Mouse (Mus musculus): ENCODE measurements around the gene Otud1. TPM values are rescaled to one million over a fixed set of nuclear protein-coding genes. Genes with fewer than 3 reads are reported as not detected.
A peak's percentile ranks its signal among the peaks of the same experiment; 100 is the strongest.

Gene Otud1
- 0.59 and 0.75 TPM in 2 replicates for polyA plus RNA-seq (2015; fragmentation: Nextera tagmentation; extraction: Ambion mirVana)

DNA sequence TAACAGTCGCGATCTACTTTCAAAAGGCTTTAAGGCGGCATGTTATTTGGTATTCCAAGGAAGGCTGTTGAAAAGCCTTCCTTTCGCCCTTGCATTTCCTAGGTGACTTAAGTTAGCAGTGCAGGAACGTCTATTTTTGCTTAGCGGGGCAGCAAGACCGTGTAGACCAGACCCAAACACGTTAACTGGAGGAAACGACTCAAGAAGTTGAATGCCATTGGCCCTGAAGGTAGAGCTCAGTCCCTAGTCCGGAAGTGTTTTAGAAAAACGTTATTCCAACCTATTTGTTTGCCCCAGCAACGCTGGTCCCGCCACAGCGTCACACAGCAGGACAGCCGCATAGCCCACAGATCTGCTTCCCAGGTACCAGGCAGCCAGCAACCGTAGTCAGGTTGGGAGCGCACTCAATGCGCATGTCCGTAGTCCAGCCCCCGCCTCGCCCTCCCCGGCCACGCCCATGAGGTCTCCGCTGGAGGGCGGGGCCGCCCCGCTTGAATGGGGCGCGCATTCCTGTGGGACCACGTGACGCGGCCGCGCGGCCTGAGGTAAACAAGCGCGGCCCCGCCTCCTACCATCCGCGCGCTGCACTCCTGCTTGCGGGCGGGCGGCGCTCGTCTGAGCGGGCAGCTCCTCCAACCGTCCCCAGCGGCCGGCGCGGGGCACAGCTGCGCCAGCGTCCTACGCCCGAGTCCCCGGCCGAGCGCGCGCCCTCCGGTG lies at the start of gene Otud1:
Otud1 (plus strand) TSS at position 595 of the 717 bp plus-strand sequence.
- peaks cover 9% of the 10 kb centered on the region for H3K4me1 ChIP-seq
- ATAC-seq (ENCODE audit: low FRiP score, low read depth) = peak; percentile 94
- WGBS = under 1% methylated on average over 62 of the region's 62 CpGs
- peaks cover 33% of the 10 kb centered on the region for H3K27me3 ChIP-seq
- peak within 1 kb of the TSS; percentile 73; the same call in 1 of the 2 replicates for H3K27ac ChIP-seq
- peak within 1 kb of the TSS; percentile 71 for H3K4me3 ChIP-seq
- peak within 1 kb of the TSS; percentile 80 for H3K4me2 ChIP-seq (replicated peaks)
- no peaks in the 10 kb centered on the region for H3K36me3 ChIP-seq
- peak within 1 kb of the TSS; percentile 74 for H3K9ac ChIP-seq
- H3K9me3 ChIP-seq = no peaks in the 10 kb centered on the region

DNA sequence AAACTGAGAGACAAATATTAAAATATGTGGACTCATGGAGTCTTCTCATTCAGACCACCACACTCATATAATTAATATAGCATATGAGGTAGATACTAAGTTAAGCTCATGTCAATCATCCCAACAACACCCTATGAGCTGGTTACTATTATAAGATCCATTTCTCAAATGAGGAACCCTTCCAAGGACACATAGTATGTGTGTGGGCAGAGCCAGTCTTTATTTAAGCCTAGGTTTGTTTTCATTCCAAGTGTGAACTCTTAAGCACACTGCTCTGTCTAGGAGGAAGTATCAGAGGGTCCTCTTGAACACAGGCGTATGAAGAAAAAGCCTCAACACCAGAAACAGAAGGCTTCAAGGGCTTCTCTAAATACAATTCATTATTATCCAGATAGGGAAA lies 49.7 kb upstream of the Otud1 start:
- Histone ChIP-seq H3K4me3 (no peak overlapping the region), H3K36me3 (no peaks in the 10 kb centered on the region), H3K9me3 (no peaks in the 10 kb centered on the region), H3K27me3 (no peaks in the 10 kb centered on the region), H3K4me2 (replicated peaks) (no peak overlapping the region), H3K27ac (no peak overlapping the region), H3K4me1 (no peaks in the 10 kb centered on the region), H3K9ac (no peak overlapping the region)
- ATAC-seq (ENCODE audit: low FRiP score, low read depth) = no peak
- 70% methylated on average over 1 of the region's 1 CpGs for WGBS

DNA sequence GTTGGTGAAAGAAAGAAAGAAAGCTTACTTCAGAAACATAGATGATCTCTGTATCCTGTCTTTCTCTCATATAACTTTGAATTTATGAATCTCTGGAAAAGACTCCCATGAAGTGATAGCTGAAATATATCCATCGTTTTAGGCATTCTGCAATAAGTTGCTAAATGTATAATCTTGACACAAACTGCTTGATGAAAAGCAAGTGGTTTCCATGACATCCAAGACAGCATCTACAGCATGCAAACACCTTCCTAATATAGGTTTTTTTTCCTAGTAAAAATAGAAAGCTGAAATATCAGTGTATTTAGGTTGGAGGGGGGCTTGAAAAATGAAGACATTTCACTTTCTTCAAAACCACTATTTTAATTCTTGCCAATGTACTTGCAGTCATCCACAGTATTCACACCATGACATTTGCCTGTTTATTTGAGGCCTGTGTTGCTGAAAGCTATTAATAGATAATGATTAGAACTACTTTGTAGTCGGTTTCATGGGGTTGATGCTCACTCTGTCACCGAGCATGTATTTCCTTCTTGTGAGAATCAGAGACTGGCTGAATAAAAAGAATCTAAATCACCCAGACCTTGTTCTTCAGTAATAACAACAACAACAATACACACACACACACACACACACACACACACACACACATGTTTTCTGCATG lies 49.0 kb upstream of the Otud1 start:
- no peak for ATAC-seq (ENCODE audit: low FRiP score, low read depth)
- H3K36me3 ChIP-seq = no peaks in the 10 kb centered on the region
- no peaks in the 10 kb centered on the region for H3K9me3 ChIP-seq
- no peaks in the 10 kb centered on the region for H3K4me1 ChIP-seq
- no peaks in the 10 kb centered on the region for H3K27me3 ChIP-seq
- H3K4me3 ChIP-seq = no peak overlapping the region
- WGBS = 79% methylated on average over 3 of the region's 3 CpGs
- H3K27ac ChIP-seq = no peak overlapping the region
- H3K9ac ChIP-seq = no peak overlapping the region
- no peak overlapping the region for H3K4me2 ChIP-seq (replicated peaks)

DNA sequence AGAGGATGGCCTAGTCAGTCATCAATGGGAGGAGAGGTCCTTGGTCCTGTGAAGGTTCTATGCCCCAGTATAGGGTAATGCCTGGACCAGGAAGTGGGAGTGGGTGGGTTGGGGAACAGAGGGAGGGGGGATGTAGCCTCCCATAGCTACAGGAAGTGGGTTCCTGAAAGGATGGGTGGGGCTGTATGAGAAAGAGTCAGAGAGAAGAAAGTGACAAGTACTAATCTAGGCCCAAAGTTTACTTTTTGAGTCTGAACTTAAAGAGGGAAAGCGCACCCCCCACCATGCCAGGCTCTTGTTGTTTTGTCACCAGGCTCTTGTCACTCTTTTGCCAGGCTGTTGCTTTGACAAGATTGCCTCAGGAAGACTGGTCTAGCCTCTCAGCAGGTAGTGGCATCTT lies 35.5 kb upstream of the Otud1 start:
- 100% methylated on average over 1 of the region's 1 CpGs for WGBS
- no peak overlapping the region for H3K27ac ChIP-seq
- no peak for ATAC-seq (ENCODE audit: low FRiP score, low read depth)
- no peak overlapping the region for H3K9ac ChIP-seq
- H3K9me3 ChIP-seq = peaks cover 3% of the 10 kb centered on the region; the same call in 1 of the 2 replicates
- no peaks in the 10 kb centered on the region for H3K36me3 ChIP-seq
- H3K4me3 ChIP-seq = no peak overlapping the region
- H3K4me2 ChIP-seq (replicated peaks) = no peak overlapping the region
- H3K4me1 ChIP-seq = no peaks in the 10 kb centered on the region
- no peaks in the 10 kb centered on the region for H3K27me3 ChIP-seq

DNA sequence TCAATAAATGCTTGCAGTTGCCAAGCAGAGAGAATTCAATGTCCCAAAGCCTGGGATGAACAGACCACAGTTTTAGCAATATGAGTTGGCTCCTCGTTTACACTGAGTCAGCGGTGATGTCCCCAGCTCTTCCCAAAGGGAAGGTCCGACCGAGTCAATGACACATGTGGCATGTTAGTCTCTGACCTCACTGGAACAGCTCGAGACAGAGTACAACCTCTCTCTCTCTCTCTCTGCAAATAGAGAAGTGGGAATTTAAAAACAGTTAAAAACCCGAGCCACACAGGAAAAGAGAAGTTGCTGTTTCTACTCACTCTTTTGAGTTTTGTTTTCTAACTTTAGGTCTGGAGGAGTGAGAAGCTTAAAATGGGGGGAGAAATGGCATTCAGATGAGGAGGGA lies 30.5 kb upstream of the Otud1 start:
- no peak overlapping the region for H3K4me2 ChIP-seq (replicated peaks)
- WGBS = 78% methylated on average over 6 of the region's 6 CpGs
- peaks cover 3% of the 10 kb centered on the region; the same call in 1 of the 2 replicates for H3K9me3 ChIP-seq
- no peak overlapping the region for H3K27ac ChIP-seq
- no peak for ATAC-seq (ENCODE audit: low FRiP score, low read depth)
- no peaks in the 10 kb centered on the region for H3K36me3 ChIP-seq
- no peaks in the 10 kb centered on the region for H3K4me1 ChIP-seq
- H3K27me3 ChIP-seq = no peaks in the 10 kb centered on the region
- no peak overlapping the region for H3K4me3 ChIP-seq
- H3K9ac ChIP-seq = no peak overlapping the region

DNA sequence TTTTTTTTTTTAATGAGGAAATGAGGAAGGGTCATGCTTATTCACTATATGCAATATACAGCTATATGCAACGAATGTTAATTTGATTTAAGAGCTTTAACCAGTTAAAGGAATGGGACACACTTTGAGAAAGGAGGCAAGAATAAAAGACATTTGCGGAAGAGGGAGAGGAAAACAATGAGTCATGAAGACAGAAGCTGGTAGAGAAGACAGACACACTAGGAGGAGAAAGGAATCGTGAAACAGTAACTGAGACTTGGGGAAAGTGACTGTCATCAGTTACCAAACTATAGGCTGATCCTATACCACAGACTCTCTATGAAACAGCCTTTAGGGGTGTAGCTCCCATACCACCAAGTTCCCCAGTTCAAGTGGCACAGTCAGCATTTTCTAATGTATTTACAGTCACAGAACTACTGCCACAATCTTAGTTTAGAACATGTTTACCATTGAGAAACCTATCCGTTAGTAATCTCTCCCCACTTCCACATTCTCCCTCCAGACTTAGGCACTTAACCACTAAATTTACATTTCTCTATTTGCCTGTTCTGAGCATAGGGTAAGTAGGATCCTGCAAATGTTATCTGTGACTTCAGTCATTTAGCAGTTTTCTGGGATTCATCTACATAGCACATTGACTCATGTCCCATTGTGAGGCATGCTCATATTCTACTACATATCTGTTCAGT lies 29.5 kb upstream of the Otud1 start:
- H3K36me3 ChIP-seq = no peaks in the 10 kb centered on the region
- no peak for ATAC-seq (ENCODE audit: low FRiP score, low read depth)
- no peaks in the 10 kb centered on the region for H3K27me3 ChIP-seq
- H3K27ac ChIP-seq = no peak overlapping the region
- WGBS = 88% methylated on average over 4 of the region's 4 CpGs
- H3K9me3 ChIP-seq = peaks cover 3% of the 10 kb centered on the region; the same call in 1 of the 2 replicates
- H3K9ac ChIP-seq = no peak overlapping the region
- H3K4me1 ChIP-seq = no peaks in the 10 kb centered on the region
- no peak overlapping the region for H3K4me2 ChIP-seq (replicated peaks)
- no peak overlapping the region for H3K4me3 ChIP-seq

DNA sequence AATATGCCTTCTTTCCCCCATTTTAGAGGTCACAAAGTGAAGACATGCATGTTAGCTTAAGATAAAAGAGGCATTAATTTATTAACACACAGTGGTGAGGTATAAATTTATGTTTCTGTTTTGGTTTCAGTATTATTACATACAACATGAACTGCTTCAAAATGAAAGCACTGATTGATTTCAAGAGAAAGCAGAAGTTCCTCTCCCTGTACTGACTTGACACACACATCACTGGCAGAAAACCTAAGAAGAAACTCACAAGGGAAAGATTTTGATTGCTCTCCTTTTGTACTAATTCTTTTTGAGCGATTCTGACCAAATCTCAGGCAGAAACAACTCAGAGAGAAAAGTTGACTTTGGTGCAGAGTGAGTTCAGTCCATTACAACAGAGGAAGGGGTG lies 27.0 kb upstream of the Otud1 start:
- ATAC-seq (ENCODE audit: low FRiP score, low read depth) = no peak
- H3K4me2 ChIP-seq (replicated peaks) = no peak overlapping the region
- H3K36me3 ChIP-seq = no peaks in the 10 kb centered on the region
- H3K9ac ChIP-seq = no peak overlapping the region
- 79% methylated on average over 1 of the region's 1 CpGs for WGBS
- H3K27me3 ChIP-seq = no peaks in the 10 kb centered on the region
- H3K9me3 ChIP-seq = peaks cover 3% of the 10 kb centered on the region; the same call in 1 of the 2 replicates
- no peak overlapping the region for H3K27ac ChIP-seq
- H3K4me1 ChIP-seq = peaks cover 4% of the 10 kb centered on the region; the same call in 1 of the 2 replicates
- no peak overlapping the region for H3K4me3 ChIP-seq

DNA sequence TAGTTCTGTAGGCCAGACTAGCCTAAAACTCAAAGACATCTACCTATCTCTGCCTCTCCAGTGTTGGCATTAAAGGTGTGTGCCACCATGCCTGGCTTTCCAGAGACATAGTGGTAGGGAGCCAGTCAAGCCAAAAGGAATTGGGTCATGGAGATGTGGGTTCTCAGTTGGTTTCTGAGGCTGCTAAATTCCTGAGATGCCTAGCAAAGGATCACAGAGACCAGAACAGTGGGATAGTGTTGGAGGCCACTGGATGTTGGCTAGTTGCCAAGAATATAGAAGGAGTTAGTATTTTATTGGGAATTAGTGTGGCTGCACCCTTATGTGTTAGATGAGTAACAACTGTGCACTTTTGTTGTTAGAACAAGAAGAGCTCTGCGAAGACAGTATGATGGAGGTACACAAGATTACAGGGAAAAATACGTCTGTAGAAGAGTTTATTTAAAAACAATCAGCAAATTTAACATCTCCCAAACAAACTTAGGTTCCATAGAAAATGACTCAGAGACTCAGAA lies 24.1 kb upstream of the Otud1 start:
- no peak overlapping the region for H3K4me3 ChIP-seq
- no peak overlapping the region for H3K9ac ChIP-seq
- no peak overlapping the region for H3K4me2 ChIP-seq (replicated peaks)
- no peaks in the 10 kb centered on the region for H3K27me3 ChIP-seq
- H3K9me3 ChIP-seq = no peaks in the 10 kb centered on the region
- no peak for ATAC-seq (ENCODE audit: low FRiP score, low read depth)
- no peak overlapping the region for H3K27ac ChIP-seq
- no peaks in the 10 kb centered on the region for H3K36me3 ChIP-seq
- peaks cover 4% of the 10 kb centered on the region; the same call in 1 of the 2 replicates for H3K4me1 ChIP-seq
- 59% methylated on average over 2 of the region's 2 CpGs for WGBS

DNA sequence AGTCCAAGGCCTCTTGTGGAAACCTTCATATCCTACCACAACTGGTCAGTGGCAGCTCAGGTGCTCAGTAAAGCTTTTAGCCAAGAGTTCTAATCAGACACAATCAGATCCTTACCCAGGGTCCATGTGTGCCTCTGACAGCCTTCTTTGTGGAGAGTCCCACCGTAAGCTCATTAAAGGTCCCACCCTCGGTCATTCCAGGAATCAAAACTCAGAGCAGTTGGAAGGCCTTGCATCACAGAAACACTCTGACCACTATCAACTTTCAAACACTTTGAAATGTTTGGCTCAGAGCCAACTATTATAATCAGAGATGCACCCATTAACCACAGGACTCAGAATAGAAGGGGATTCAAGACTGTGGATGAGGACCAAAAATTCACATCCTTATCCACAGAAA lies 12.4 kb upstream of the Otud1 start:
- Histone ChIP-seq H3K4me3 (no peak overlapping the region), H3K4me1 (peaks cover 3% of the 10 kb centered on the region; the same call in 1 of the 2 replicates), H3K27me3 (no peaks in the 10 kb centered on the region), H3K4me2 (replicated peaks) (no peak overlapping the region), H3K9me3 (no peaks in the 10 kb centered on the region), H3K9ac (no peak overlapping the region), H3K36me3 (no peaks in the 10 kb centered on the region), H3K27ac (no peak overlapping the region)
- no peak for ATAC-seq (ENCODE audit: low FRiP score, low read depth)
- 68% methylated on average over 2 of the region's 2 CpGs for WGBS

DNA sequence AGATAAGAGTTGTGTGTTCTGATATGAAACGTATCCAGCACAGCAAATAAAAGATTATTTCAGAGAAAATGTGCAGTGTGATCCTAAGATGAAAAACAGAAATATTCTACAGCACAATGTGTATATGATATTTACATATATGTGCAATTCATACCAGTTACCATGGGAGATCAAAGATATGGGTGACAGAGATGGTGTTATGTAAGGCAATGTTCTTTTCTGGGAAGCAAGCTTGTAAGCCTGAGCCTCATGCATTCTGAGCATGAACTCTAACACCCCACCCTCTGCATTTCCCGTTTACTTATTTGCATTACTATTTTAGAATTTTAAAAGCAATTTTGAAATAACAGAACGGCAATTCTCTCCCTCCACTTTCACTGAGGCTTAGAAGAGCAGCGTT lies 11.4 kb upstream of the Otud1 start:
- H3K4me1 ChIP-seq = peaks cover 3% of the 10 kb centered on the region; the same call in 1 of the 2 replicates
- H3K9ac ChIP-seq = no peak overlapping the region
- H3K9me3 ChIP-seq = no peaks in the 10 kb centered on the region
- no peak overlapping the region for H3K4me3 ChIP-seq
- H3K27ac ChIP-seq = no peak overlapping the region
- H3K4me2 ChIP-seq (replicated peaks) = no peak overlapping the region
- no peaks in the 10 kb centered on the region for H3K27me3 ChIP-seq
- ATAC-seq (ENCODE audit: low FRiP score, low read depth) = no peak
- no peaks in the 10 kb centered on the region for H3K36me3 ChIP-seq
- 77% methylated on average over 4 of the region's 4 CpGs for WGBS

DNA sequence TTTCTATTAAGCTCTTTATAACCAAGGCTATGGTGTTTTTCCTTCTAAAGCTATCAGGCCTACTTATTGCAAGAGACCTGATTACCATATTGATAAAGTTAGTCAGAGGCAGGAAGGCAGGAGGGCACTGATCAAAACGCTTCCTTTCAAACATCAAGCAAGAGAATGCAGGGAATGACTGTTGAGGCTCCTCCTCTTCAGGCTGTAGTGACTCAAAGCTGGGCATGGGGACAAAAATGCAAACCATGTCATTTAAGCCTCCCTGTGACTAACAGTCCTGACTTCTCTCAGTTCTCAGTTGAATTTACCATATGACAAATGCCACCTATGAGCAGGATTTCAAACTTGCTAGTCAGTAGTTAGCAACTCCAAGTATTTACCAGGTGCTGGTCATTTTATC lies 10.6 kb upstream of the Otud1 start:
- no peak overlapping the region for H3K4me2 ChIP-seq (replicated peaks)
- H3K27me3 ChIP-seq = no peaks in the 10 kb centered on the region; the same call in 1 of the 2 replicates
- 21% methylated on average over 1 of the region's 1 CpGs for WGBS
- H3K4me1 ChIP-seq = peaks cover 3% of the 10 kb centered on the region; the same call in 1 of the 2 replicates
- ATAC-seq (ENCODE audit: low FRiP score, low read depth) = no peak
- H3K27ac ChIP-seq = no peak overlapping the region
- H3K9ac ChIP-seq = no peak overlapping the region
- no peak overlapping the region for H3K4me3 ChIP-seq
- H3K9me3 ChIP-seq = no peaks in the 10 kb centered on the region
- H3K36me3 ChIP-seq = no peaks in the 10 kb centered on the region

DNA sequence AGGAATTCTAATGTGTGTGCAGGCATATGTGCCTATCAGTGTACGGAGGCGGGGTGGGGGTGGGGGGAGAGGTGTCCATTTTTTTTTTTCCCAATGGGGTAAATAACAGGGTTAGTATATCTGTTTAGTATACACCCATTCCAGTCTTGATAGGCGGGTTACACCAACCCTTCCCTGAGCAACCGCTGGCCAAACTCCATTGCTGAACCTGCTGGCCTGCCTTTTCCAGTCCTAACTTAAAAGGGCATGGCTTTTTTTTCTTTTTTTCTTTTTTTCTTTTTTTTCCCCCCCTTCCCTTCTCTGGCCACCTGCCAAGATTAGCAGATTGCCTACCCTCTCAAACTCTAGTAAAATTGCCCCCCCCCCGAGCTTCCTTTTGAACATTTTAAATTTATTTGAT lies 1.1 kb upstream of the Otud1 start:
- 21% methylated on average over 5 of the region's 5 CpGs for WGBS
- no peak overlapping the region for H3K9ac ChIP-seq
- peak overlapping the region; percentile 80 for H3K4me2 ChIP-seq (replicated peaks)
- peaks cover 33% of the 10 kb centered on the region for H3K27me3 ChIP-seq
- peaks cover 9% of the 10 kb centered on the region for H3K4me1 ChIP-seq
- peak overlapping the region; percentile 71; the same call in 1 of the 2 replicates for H3K4me3 ChIP-seq
- H3K36me3 ChIP-seq = no peaks in the 10 kb centered on the region
- no peak overlapping the region for H3K27ac ChIP-seq
- ATAC-seq (ENCODE audit: low FRiP score, low read depth) = no peak
- no peaks in the 10 kb centered on the region for H3K9me3 ChIP-seq

All from limb, embryonic 13.5 days (tissue).